Mouse (Mus musculus): Measurements from ENCODE around the gene Fam234a. TPM values are rescaled to one million over a fixed set of nuclear protein-coding genes. Genes with fewer than 3 reads are reported as not detected.

Gene Fam234a
- polyA plus RNA-seq, 1 experiment from 2014 or later = 147 TPM

DNA sequence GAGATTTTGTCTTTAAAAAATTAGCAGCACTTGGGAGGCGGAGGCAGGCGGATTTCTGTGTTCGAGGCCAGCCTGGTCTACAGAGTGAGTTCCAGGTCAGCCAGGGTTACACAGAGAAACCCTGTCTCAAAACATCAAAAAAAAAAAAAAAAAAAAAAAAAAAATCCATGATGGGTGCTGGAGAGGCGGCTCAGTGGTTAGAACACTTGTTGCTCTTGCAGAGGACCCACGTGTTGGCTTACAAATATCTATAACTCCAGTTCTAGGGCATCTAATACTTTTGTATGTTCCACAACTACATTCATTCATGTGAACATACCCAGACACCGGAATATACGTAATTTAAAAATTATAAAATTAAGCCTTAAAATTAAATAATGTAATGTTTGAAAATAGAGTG is 11.3 kb upstream of the Fam234a start:
- H3K27me3 ChIP-seq = no peaks in the 10 kb centered on the region
- CTCF ChIA-PET = no interaction called here
- TF ChIP-seq CTCF (IDR thresholded peaks at IDR 0.05) = no peak
- in situ Hi-C loops (cut with MboI; ENCODE audit: low pct_unique_long_range_greater_than_20kb) = no loop called here
- ATAC-seq (no peak), DNase-seq (ENCODE audit: low read depth, low spot score) (no peak)
- POLR2A ChIA-PET = no interaction called here

DNA sequence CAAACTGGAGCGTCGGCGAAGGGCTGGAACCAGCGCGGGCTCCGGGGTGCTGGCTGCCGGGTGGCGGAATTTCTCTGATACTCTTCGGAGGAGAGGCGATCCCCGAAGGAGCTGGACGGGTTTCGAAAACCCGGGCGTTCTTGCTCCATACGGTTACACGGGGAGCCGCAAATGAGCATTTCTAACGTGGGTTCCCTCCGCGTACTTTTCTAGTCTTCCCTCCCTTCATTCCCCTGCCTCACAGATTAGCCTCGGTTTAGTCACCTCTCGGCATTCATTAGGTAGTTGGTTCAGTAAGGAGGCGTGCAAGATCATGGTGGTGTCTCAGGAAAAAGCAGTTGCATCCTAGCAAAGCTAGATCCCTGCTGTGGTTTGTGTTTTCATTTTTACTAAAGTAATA is 9.4 kb upstream of the Fam234a start:
- CTCF ChIA-PET = interaction anchor here (1.1 to 2.1 kb wide), 2 partner anchors 10 to 133 kb away, joined by 3 to 6 read pairs; partner anchors contain the start of gene Fam234a
- in situ Hi-C loops (cut with MboI; ENCODE audit: low pct_unique_long_range_greater_than_20kb) = no loop called here
- DNase-seq (ENCODE audit: low read depth, low spot score) = no peak
- H3K27me3 ChIP-seq = no peaks in the 10 kb centered on the region
- no peak for ATAC-seq
- no peak for TF ChIP-seq CTCF (IDR thresholded peaks at IDR 0.05)
- POLR2A ChIA-PET = interaction anchor here (0.8 to 1.2 kb wide), 4 partner anchors 9 to 660 kb away, joined by 3 to 4 read pairs (median 4); no protein-coding TSS in a partner anchor

DNA sequence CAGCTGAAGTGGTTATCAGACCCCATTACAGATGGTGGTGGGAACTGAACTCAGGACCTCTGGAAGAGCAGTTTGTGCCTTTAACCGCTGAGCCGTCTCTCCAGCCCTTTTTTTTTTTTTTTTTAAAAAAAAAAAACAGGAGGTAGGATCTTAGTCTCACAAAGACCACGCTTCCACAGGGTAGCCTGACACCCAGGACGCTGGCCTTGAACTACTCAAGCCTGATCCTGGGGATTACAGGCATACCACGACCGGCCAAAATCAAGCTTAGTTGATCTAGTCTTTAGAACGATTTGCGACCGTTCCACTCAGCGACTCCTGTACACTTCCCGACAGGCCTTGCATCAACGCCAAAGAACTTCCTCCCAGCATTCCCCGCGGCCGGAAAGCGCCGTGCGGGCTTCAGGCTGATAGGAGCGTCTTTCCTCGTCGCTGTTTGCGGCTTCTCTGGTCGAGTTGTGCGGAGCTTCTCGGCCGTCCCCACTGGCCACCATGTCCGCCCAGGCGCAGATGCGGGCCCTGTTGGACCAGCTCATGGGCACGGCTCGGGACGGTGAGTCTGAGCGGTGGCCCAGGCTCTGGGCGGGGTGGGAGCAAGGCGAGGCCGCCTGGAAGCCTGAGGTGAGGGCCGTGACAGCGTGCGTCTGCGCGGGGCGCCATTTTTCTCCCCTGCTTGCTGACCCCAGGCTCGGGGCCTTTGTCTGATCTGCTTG is 8.7 kb upstream of the Fam234a start, which contains the start of gene Luc7l:
Luc7l (plus strand) TSS at position 358 of the 713 bp plus-strand sequence.
- H3K27me3 ChIP-seq = no peaks in the 10 kb centered on the region
- no peak for TF ChIP-seq CTCF (IDR thresholded peaks at IDR 0.05)
- ChIA-PET CTCF (interaction anchor here (2.1 kb wide), 1 partner anchor 10 kb away, joined by 6 read pairs; the partner anchor contains the start of gene Fam234a), POLR2A (interaction anchor here (0.7 to 1.1 kb wide), 4 partner anchors 11 to 661 kb away, joined by 3 to 4 read pairs (median 4); no protein-coding TSS in a partner anchor)
- in situ Hi-C loops (cut with MboI; ENCODE audit: low pct_unique_long_range_greater_than_20kb) = no loop called here
- DNase-seq (ENCODE audit: low read depth, low spot score) = no peak
- peak; percentile 85 for ATAC-seq

DNA sequence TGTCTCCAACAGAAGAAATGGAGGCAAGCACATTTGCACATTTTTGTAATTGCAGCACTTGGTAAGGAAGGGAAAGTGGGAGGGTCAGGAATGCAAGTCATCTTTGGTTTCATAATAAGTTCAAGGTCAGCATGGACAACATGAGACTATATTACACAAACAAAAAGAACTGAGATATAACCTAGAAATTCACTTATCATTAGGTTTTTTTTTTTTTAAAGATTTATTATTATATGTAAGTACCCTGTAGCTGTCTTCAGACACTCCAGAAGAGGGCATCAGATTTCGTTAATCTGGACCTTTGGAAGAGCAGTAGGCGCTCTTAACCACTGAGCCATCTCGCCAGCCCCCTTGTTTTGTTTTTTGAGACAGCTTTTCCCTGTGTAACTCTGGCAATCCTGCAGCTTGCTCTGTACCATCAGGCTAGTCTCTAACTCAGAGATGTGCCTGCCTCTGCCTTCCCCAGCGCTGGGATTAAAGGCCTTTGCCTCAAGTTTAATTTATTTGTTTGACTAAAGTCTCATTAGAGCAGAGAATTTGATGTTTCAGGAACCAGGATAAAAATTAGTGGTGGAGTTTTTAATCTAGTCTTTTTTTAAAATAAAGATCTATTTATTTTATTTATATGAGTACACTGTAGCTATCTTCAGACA is 8.0 kb upstream of the Fam234a start:
- in situ Hi-C loops (cut with MboI; ENCODE audit: low pct_unique_long_range_greater_than_20kb) = no loop called here
- POLR2A ChIA-PET = interaction anchor here (0.7 kb wide), 2 partner anchors 36 to 257 kb away, joined by 3 to 4 read pairs; no protein-coding TSS in a partner anchor

DNA sequence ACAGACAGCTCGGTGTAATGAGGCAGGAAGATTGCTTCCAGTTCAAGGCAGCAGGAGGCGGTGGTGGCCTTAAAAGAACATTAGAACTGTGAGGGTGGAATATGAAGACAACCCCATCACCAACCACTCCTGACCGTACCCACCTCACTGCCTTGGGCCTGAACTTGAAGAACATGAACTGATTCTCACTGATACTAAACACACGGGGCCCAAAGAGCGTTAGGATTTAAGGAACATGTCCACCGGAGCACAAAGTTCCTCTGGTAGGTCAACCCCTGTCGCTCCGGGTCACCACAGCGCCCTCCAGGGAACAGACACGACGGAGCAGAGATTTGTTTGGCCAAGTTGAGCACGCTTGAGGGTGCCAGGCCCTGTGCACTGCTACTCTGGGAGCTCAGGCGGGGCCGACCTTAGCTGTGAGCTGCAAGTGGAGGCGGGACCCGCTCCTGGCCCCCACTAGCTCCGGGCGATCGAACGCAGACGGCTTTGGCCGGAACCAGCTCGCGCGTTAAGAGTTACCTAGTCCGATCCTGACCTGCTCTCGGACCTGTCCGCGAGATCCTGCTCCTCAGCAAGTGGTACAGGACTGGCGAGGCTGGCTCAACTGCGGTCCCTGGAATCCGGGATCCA is 456 bp downstream of the Fam234a start:
- CTCF ChIA-PET = interaction anchor here (1.0 to 2.3 kb wide), 10 partner anchors 9 to 130 kb away, joined by 3 to 8 read pairs (median 4); partner anchors contain the start of gene Luc7l

More for the DNA sequence above, 8.0 kb upstream of the Fam234a start:
- CTCF ChIA-PET = interaction anchor here (2.1 kb wide), 1 partner anchor 9 kb away, joined by 6 read pairs; the partner anchor contains the start of gene Fam234a
- H3K27me3 ChIP-seq = no peaks in the 10 kb centered on the region
- DNase-seq (ENCODE audit: low read depth, low spot score) = no peak
- no peak for ATAC-seq
- no peak for TF ChIP-seq CTCF (IDR thresholded peaks at IDR 0.05)

DNA sequence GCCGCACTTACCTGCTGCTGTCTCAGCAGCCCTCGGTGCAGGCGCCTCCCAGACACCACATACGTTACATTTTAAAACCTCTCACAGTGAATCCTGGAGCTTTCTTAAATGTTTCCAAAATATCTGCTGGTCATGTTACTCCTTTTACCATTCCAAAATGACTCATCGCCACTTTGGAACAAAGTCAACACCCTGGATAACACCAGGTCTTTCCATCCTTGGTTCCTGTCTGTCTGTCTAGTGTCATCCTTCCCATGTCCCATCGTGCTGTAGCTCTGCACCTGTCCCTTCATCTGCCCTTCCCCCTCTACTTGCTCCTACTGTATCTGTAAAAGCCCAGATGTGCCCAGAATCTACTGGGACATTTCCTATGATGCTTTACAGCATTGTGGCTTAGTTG is 3.1 kb downstream of the Fam234a start:
- no peak for TF ChIP-seq CTCF (IDR thresholded peaks at IDR 0.05)
- ChIA-PET POLR2A (no interaction called here), CTCF (interaction anchor here (0.8 to 1.2 kb wide), 3 partner anchors 36 to 211 kb away, joined by 3 read pairs; no protein-coding TSS in a partner anchor)
- H3K27me3 ChIP-seq = no peaks in the 10 kb centered on the region
- no peak for ATAC-seq
- DNase-seq (ENCODE audit: low read depth, low spot score) = no peak
- in situ Hi-C loops (cut with MboI; ENCODE audit: low pct_unique_long_range_greater_than_20kb) = loop anchor here (5.0 kb wide), 1 partner anchor 119 kb away; the partner anchor contains the start of gene Mrpl28

More for the DNA sequence above, 456 bp downstream of the Fam234a start:
- POLR2A ChIA-PET = no interaction called here
- TF ChIP-seq CTCF (IDR thresholded peaks at IDR 0.05) = peak; percentile 75
- DNase-seq (ENCODE audit: low read depth, low spot score) (peak; percentile 24), ATAC-seq (peak; percentile 80)
- H3K27me3 ChIP-seq = no peaks in the 10 kb centered on the region
- in situ Hi-C loops (cut with MboI; ENCODE audit: low pct_unique_long_range_greater_than_20kb) = loop anchor here (5.0 kb wide), 1 partner anchor 121 kb away; the partner anchor contains the start of gene Mrpl28

DNA sequence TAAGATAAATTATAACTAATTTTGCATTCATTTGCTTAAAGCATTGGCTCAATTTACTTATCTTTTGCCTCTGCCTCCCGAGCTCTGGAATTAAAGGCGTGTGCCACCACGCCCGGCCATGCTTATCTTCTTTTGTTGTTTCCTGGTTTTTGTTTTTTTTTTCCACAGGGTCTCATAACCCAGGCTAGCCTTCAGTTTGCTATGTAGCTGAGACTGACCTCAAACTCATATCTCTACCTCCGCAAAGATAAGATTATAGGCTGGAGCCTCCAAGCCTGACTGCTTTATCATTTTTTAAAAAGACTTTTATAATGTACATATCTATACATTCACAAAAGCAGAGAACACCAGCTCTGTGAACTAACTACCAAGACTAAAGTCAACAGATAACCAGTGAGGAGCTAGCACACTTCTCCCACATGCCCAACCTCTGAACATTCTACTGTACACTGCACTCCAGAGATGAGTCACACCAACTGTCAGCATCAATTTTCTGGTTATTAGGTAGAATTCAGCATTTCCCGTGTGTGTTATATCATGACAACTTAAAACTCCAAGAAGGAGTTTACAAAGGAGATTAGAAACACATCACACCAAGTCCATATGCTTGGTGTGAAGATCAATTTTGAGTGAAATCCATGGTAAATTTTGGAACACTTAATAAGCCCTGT is 3.8 kb downstream of the Fam234a start:
- ChIA-PET POLR2A (no interaction called here), CTCF (interaction anchor here (0.8 to 1.4 kb wide), 3 partner anchors 52 to 212 kb away, joined by 3 read pairs; no protein-coding TSS in a partner anchor)

DNA sequence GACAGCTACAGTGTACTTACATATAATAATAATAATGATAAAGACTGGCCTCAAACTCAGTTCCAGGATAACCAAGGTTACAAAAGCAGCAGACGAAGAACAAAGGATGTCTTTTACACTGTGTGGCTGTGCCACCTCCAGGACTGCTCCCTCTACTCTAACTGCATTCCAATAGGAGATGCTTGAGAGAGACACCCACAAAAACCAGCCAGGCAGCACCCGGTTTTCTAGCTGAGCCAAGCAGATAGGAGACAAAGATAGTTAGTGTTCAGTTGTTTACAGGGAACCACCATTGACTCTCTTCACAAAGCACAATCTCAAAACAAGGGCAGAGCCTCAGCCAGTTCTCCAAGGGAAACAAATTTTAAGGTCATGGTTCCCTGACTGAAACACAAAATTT is 4.5 kb downstream of the Fam234a start:
- H3K27me3 ChIP-seq = no peaks in the 10 kb centered on the region
- POLR2A ChIA-PET = no interaction called here
- no peak for TF ChIP-seq CTCF (IDR thresholded peaks at IDR 0.05)
- CTCF ChIA-PET = interaction anchor here (1.4 kb wide), 1 partner anchor 52 kb away, joined by 3 read pairs; no protein-coding TSS in a partner anchor
- ATAC-seq = no peak
- no peak for DNase-seq (ENCODE audit: low read depth, low spot score)
- in situ Hi-C loops (cut with MboI; ENCODE audit: low pct_unique_long_range_greater_than_20kb) = no loop called here

More for the DNA sequence above, 3.8 kb downstream of the Fam234a start:
- no peak for DNase-seq (ENCODE audit: low read depth, low spot score)
- no peak for ATAC-seq
- in situ Hi-C loops (cut with MboI; ENCODE audit: low pct_unique_long_range_greater_than_20kb) = loop anchor here (5.0 kb wide), 1 partner anchor 118 kb away; the partner anchor contains the start of gene Mrpl28
- no peak for TF ChIP-seq CTCF (IDR thresholded peaks at IDR 0.05)
- no peaks in the 10 kb centered on the region for H3K27me3 ChIP-seq

DNA sequence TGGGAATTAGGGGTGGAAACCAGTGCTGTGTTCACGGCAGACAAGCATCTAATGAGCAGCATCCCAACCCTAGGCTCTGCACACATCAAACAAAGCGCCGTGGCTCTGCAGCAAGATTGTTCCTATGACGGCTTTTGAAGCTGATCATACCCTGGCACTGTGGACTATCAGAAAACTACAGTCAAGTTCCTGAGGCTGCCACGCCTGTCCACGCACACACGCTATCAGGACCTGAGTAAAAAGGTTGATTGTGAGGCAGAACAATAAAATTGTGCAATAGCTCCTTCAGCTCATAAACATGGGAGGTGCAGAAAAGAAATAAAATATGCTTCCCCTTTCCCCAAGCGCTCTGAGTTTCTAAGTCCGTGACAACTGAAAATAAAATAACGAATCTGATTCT is 6.4 kb downstream of the Fam234a start:
- ChIA-PET POLR2A (no interaction called here), CTCF (interaction anchor here (1.0 kb wide), 1 partner anchor 33 kb away, joined by 3 read pairs; no protein-coding TSS in a partner anchor)
- H3K27me3 ChIP-seq = no peaks in the 10 kb centered on the region
- no peak for DNase-seq (ENCODE audit: low read depth, low spot score)
- in situ Hi-C loops (cut with MboI; ENCODE audit: low pct_unique_long_range_greater_than_20kb) = no loop called here
- no peak for TF ChIP-seq CTCF (IDR thresholded peaks at IDR 0.05)
- no peak for ATAC-seq

All from Patski (cell line).